Mouse (Mus musculus): ENCODE measurements around the gene Wnt8b.
A peak's percentile ranks its signal among the peaks of the same experiment; 100 is the strongest.
"Not testable (repeated sequence)": the region's sequence is repeated elsewhere in the genome, so short reads cannot be mapped to it uniquely, and the experiment has no call there.

The Wnt8b gene

DNA sequence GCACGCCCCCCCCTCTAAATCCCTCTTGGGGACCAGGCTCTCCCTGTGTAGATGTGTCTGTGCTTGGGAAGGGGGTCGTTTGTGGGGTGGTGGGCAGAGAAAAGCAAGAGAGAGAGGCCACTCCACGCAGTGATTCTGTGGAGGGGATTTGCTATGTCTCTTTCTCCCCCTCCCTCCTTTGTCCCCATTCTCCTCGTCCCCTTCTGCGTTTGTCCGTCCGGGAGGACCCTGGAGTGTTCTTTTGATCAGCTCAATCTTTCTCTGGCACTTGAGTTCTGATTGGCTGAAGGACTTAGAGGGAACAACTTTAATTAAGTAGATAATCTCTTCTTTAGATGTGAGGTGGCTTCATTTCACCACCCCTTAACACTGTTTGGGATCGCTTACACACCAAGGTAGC lies at the start of gene Wnt8b:
Wnt8b (plus strand) TSS at position 345 of the 400 bp plus-strand sequence.
- DNase-seq (ENCODE audit: inconsistent age in 2 of 2, low spot score in 1 of 2), result no peak

DNA sequence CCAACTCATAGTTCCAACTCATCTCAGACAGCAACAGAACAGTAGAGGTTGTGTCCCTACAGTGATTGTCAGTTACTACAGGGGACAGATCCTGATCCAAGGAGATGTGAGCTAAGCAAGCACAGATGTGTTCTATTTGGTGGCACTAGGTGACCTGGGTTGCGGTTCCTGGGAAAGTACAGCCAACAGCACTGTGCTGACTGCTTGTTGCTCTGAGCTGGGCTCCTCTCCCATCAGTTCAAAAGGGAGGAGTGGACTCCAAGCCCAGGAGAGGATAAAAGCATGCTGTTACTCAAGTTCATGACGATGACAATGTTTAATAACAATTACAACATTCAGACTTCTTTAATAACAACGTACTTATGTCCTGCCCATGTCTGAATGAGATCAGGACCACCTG lies 47.5 kb upstream of the Wnt8b start:
- no peak for DNase-seq (ENCODE audit: inconsistent age in 2 of 2, low spot score in 1 of 2)

DNA sequence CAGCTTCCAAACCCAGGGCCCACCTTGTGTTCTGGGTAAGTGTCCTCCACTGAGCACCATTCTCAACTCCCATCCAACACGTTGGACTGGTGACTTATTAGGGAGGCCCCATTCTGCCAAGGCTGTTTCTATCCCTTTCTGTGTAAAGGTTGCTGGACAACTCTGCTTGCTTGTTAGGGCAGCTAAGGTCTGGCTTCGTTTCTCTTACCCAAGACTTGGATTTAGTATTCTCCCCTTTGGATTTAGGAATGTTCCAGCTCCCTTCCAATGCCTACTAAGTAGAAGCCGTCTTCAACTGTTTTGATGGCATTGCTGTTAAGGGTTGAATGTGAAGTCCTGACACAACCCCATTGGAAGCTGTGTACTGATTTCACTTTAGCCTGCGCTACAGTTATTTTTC lies 45.3 kb upstream of the Wnt8b start:
- DNase-seq (ENCODE audit: inconsistent age in 2 of 2, low spot score in 1 of 2), result no peak

DNA sequence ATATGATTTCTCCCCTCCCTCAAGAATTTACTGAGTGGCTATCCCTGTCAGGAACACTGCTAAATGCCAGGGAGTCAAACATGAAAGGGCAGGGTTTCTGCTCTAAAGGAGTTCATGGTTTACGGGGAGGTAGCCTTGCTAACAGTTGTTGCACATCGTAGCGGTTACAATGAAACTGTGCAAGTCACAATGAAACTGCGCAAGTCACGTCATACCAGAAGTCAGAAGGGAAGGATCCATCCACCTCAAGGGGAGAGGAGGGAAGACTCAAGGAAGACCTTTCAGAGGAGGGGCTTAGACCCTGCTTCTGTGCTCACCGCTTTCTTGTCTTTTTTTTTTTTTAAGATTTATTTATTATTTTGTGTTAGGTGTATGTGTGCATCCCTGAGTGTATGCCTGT lies 38.4 kb upstream of the Wnt8b start:
- no peak for DNase-seq (ENCODE audit: inconsistent age in 2 of 2, low spot score in 1 of 2)

DNA sequence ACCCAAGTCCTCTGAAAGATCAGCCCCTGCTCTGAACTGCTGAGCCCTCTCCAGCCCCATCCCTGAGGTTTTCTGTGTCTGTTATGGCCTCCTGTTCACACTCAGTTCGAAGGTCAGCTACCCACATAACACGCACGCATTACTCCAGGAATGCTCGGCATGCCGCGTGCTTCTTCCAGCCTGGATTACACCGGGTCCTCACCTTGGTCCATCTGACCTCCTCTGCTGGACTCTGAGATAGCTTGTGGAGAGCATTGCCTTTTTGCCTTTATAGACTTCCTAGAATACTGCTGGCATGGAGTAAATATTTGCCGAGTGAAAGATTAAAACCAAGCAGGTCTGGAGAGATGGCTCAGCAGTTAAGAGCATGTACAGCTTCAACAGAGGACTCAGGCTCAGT lies 37.9 kb upstream of the Wnt8b start:
- no peak for DNase-seq (ENCODE audit: inconsistent age in 2 of 2, low spot score in 1 of 2)

DNA sequence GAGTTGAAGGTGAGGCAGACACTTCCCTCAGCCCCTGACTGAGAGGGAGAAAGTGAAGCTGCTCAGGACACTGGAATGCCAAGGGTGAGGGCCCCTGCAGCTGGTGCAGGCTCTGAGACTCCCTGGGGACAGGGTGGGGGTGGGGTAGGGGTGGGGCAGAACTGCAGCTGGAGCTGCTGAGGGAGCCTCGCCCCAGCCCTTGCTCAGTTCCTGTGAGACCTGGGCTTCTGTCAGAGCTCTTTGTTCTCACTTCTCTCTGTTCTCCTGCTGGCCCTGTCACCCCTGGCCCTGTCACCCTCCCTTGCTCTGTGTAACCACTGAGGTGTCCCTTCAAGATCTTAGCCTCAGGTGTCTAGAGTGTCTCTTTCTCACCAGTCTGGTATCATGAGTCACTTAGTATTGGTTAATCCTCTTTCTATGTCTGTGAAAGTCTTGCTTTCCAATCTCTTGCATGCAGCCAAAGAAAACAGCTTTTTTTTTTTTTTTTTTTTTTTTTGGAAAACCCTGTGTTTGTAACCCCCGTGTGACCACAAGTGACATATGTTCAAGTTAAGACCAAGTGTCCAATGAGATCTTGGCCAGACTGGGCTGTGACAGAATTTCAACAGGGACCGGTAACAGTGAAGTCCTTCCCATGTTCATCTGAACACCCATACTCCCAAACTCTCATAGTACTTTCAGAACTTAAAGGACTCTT lies 35.8 kb upstream of the Wnt8b start:
- DNase-seq (ENCODE audit: inconsistent age in 2 of 2, low spot score in 1 of 2), result peak in 1 of 2 experiments; percentile 22

DNA sequence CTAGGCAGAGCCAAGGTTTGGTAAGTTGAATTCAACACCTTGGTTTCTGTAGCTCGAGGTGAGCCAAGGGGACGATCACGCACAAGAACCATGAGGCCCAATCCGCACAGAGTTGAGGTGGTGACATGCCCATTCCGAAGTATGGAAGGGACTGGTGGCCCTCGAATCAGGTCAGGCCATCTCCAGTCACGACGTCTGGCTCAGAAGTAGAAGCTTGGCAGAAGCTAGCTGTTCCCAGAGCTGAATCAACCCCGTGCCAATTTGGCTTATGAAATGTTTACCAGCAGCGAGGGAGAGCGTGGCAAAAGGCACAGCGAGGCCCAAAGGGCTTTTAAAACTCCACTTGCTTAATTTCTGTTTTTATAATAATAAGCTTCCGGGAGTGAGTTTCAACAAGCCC lies 34.6 kb upstream of the Wnt8b start:
- peak in 1 of 2 experiments; percentile 65 for DNase-seq (ENCODE audit: inconsistent age in 2 of 2, low spot score in 1 of 2)

DNA sequence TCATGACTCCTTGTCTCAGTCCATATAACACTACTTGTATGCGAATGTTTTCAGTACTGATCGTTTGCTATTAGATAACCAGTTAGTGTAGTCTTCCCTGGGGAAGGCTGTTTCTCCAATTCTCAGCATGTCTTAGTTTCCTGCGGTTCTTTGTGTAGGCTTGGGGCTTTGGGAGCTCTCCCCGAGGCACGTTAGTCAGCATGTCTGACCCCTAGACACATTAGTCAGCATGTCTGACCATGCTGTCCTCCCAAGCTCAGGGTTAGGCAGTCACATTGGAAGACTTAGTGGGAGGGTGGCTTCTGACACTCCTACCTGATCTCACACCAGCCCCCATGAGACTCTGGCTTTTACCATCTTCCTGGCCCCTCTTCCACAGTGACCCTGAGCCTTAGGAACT lies 32.8 kb upstream of the Wnt8b start:
- peak in 1 of 2 experiments; percentile 51 for DNase-seq (ENCODE audit: inconsistent age in 2 of 2, low spot score in 1 of 2)

DNA sequence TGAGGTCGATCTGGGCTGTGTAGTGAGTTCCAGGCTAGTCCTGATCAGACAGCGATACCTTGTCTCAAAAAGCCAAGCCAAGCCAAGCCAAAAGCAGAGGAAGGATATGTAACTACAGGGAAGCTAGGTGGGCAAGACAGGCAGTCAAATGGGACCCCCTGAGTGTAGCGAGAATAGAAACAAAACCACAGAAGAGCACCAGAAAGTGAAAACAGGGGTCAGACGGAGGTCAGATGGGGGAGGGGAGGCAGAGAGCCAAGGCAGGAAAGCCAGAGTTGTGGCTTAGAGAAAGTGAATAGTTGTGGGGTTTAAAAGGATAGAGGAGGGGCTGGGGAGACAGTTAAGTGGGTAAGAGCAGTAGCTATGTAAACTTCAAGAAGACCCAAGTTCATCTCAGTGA lies 31.8 kb upstream of the Wnt8b start:
- DNase-seq (ENCODE audit: inconsistent age in 2 of 2, low spot score in 1 of 2), result no peak

DNA sequence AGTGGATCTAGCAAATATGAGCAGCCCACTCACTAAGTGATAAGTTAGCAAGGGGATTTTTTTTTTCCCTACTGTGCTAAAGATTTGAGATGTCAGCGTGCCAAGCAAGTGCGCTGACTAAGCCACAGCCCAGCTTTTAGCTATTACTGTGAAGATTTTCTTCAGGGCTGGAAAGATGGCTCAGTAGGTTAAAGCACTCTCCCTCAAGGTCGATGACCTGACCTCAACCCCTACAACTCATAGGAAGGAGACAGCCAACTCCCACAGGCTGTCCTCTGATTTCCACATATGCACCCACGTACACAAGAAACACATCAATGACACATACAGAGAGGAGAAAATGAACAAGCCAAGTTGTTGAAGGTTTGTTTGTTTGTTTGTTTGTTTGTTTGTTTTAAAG lies 31.1 kb upstream of the Wnt8b start:
- DNase-seq (ENCODE audit: inconsistent age in 2 of 2, low spot score in 1 of 2), result peak; percentile 15 to 55

DNA sequence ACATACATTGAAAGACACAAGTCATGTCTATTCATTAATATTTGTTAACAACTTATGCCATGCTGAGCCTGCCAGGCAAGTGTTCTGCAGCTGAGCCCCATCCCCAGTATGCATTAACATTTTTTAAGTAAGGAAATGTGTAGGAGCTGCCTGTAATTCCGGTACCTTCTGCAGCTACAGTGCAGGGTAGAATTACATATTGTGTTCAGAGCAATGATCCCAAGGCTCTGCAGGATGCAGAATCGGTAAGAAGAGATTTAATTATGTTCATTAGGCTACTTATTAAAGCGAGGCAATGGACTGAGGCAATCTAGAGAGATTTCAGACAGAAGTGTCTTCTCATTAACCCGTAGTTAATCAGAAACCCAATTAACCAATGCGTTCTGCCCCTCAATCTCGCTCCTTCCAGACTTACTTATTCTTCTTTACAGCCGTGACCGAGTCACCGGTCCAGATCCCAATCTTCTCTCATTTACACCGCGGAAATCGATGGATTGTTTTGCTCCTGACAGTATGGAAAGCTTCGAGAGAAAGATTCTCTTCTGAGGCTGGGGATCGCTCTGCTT lies 27.2 kb upstream of the Wnt8b start:
- not testable (repeated sequence) for DNase-seq (ENCODE audit: inconsistent age in 2 of 2, low spot score in 1 of 2)

DNA sequence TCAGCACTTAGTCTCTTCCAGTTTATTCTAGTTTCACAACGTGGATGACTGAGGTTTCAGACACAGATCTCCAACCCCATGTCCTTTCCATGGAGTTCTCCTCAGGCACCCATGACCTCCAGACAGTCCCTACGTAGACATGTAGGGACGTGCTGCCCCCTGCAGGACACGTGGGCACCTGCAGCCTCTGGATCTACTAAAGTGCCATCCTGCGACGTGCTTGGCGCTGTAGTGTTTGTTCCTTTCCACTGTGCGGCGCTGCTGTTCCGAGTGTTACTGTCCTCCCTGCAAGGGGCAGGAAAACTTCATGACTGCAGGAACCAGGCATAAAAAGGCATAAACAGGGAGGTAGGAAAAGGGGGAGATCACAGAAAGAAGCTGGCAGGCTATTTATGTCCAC lies 19.1 kb upstream of the Wnt8b start:
- peak; percentile 87 to 96 for DNase-seq (ENCODE audit: inconsistent age in 2 of 2, low spot score in 1 of 2)

DNA sequence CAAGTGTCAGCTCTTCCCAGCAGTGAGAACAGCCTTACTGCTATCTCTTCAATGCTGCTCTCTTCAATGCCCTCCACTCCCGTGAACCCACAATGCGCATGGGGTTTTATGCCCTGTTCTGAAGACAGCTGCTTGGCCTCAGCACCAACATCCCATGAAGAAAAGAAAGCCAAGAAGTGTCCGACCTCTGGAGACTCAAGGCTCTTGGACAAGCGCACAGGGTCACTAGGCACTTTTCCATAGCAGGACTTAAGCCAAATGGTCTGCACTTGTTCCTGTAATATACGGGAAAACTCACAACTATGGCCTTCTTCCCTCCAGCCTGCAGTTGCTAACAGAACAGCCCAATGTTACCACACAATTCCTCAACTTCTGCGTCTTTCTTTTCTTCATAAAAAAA lies 18.0 kb upstream of the Wnt8b start:
- DNase-seq (ENCODE audit: inconsistent age in 2 of 2, low spot score in 1 of 2), result no peak

DNA sequence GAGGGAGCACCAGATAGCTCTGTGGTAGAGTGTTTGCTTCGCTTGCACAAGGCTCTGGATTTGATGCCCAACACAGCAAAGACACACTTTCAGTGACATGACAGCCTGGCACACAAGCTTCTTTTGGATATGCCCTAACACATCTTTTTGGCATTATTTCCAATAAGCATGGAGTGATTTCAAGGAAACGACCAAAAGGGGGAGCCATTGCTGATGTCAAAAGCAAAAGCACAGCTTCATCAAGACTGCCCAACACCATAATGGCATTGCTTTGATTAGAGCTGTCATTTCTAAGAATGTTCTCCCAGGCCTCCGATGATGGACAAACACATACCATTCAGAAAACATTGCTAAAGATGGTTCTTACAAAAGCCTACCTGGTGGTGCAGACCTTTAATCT lies 16.7 kb upstream of the Wnt8b start:
- peak in 1 of 2 experiments; percentile 64 for DNase-seq (ENCODE audit: inconsistent age in 2 of 2, low spot score in 1 of 2)

DNA sequence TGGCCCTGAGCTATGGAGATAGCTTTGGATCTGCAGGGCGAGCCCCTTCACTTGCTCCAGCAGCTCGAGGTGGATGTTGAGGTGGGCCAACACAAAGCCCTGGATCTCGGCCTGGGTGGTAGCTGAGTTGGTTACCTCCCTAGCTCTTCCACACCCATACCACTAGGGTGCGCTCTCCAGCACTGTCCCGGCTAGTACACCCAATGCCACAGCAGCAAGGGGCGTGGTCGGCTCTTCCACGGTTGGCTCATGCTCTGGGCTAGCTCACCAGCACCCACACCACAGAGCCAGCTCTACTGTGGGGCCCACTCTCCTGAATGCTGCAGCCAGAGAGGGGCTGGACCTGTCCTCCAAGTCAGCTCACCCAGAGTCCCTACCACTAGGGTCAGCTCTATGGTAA lies 6.0 kb upstream of the Wnt8b start:
- peak; percentile 68 to 84 for DNase-seq (ENCODE audit: inconsistent age in 2 of 2, low spot score in 1 of 2)

DNA sequence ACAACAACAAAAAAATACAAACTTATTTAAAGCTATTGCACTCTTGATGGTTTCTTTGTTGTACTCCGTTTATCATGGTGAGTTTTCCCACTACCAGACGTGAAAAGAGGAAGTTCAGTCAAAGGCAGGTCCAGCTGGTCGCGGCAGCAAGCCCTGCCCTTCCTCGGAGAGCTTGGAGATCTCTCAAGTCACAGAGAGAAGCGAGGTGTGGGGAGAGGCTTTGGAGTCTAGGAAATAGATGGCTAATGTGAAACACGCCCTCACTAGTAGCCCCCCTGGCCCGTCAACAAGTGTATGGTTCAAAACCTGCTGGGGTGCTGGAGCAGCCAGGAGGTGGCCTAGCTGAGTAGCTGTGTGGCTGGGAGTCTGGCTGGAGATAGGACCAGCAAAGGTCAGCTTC lies 3.2 kb downstream of the Wnt8b start:
- DNase-seq (ENCODE audit: inconsistent age in 2 of 2, low spot score in 1 of 2), result no peak

DNA sequence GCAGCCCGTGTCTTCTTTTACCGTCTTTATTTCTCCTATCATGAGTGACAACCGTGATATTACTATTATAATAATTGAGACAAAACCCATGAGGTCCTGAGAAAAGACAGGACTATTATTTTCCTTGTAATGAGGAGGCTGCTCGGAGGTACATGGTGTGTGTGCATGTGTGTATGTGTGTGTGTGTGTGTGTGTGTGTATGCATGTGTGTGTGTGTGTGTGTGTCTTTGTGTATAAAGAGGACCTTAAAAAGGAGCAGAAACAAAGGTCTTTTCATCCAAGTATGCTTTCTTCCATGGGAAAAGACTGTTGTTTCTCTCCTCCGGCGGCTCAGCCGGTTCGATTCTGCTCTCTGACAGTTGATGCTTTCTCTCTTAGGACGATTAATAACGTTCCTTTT lies 3.7 kb downstream of the Wnt8b start:
- DNase-seq (ENCODE audit: inconsistent age in 2 of 2, low spot score in 1 of 2), result no peak

DNA sequence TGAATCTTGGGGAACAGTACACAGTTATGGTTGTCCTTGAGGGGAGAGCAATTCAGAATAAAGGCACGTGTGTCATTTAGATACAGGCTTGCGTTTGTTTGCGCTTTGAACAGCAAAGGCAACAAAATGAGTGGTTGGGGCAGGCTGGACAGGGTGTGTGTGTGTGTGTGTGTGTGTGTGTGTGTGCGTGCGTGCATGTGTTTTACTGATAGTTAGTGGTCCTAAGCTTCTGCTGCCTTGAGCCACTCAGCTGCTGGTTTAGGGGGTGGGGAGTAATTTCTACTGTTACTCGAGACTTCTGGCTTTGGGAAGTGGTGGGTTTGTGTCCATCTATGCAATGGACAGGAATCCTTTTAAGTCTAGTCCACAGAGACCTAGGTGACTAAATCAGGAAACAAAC lies 5.7 kb downstream of the Wnt8b start:
- DNase-seq (ENCODE audit: inconsistent age in 2 of 2, low spot score in 1 of 2), result no peak

DNA sequence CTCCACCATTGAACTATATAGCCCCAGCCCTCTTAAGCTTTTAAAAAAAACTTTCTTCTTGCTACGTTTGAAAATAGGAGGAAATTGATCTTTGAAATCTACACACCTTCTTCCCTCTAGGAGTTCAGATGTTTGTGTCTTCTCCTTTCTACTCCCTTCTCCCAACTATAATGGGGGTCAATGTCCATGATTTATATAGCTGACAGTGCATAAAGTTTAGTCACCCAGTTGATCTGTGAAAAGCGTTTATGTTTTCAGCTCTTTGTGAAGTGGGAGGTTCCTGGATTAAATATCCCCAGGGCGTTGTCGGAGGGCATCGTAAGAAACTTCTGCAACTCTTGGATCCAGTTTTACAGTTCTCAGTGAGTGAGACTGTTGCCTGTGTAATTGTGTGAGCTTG lies 7.0 kb downstream of the Wnt8b start:
- no peak for DNase-seq (ENCODE audit: inconsistent age in 2 of 2, low spot score in 1 of 2)

DNA sequence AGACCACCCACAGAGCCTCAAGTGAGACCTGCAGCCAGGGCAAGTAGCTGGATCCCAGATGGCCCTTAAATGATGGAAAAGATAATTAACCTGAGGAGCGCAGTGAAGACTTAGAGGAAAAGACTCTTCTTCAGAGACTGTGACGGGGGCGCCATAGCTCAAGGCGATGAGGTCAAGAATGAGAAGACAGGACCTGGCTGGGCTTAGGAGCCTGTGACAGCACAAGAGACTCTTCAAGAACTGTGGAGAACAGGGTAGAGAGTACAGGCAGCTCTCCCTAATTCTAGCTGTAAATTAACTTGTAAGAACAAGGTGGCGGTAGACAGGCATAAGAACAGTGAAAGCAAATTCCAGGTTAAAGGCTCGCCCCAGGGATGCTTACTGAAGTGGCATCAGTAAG lies 8.7 kb downstream of the Wnt8b start:
- DNase-seq (ENCODE audit: inconsistent age in 2 of 2, low spot score in 1 of 2), result no peak

DNA sequence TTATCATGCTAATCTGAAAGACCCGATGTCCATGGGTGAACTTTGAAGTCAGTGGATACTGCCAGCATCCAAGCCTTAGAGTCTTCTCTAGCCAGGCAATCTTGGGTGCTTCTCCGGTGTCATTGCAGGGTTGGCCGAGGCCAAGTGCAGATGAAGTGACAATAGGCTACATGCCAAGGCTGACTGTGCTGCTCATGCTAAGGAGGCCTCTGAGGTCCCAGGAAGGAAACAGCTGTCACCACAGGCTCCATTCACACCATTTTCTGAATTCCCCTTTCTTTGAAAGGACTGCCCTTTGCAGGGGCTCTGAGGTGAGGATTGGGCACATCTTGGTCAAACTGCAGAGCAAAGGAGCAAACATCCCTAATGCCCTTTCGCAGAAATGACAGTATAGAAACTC lies 9.5 kb downstream of the Wnt8b start:
- no peak for DNase-seq (ENCODE audit: inconsistent age in 2 of 2, low spot score in 1 of 2)

DNA sequence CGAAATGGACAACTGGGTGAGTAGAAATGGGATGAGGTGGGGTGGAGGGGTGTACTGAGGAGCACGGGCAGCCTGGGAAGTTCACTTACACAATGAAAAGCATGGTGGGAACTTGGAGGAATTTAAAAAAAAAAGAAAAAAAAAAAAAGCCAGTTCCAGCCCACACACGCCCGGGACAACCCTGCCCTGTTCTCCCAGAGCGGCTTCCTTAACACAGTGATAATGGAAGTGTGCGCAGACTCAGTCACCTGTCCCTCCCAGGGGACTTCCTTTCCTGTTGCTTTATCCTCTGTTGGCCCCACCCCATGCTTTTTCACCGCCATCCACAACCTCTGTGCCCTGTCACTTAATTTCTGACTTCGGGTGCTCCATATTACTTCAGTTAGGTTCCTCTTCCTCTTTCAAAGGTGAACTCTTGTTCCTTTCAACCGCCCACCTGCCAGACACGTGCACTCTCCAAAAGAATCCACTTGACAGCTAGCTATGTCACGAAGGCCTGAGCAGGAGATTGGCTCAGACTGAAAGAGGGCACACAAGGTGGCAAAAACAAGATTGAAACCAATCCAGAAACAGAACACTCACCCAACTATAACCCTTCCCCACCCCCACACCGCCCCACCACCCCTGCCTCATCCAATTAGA lies 17.4 kb downstream of the Wnt8b start:
- DNase-seq (ENCODE audit: inconsistent age in 2 of 2, low spot score in 1 of 2), result no peak
